Mouse (Mus musculus) heart, postnatal 25 days (tissue): ENCODE results near the gene Nin. TPM values are rescaled to one million over a fixed set of nuclear protein-coding genes. Genes with fewer than 3 reads are reported as not detected.
A peak's percentile ranks its signal among the peaks of the same experiment; 100 is the strongest.

Source experiments
- DNase-seq: peaks from one replicate; pipeline ENCODE4 v3.0.0; 2022; ENCODE audit warnings: low spot score
- intact Hi-C: fragments of 180-260 bp; cut with DNase I; formaldehyde crosslinking; loops from one replicate; pipeline ENCODE4 v1.15.1; 2025
- total RNA-seq, 2 experiments: library from RNA; stranded (reverse); gene quantifications; 2 replicates each; pipeline ENCODE4 v1.2.3; 2021

The Nin gene
- total RNA-seq, 2 experiments from 2014 or later, result 17.2 to 18.2 TPM

DNA sequence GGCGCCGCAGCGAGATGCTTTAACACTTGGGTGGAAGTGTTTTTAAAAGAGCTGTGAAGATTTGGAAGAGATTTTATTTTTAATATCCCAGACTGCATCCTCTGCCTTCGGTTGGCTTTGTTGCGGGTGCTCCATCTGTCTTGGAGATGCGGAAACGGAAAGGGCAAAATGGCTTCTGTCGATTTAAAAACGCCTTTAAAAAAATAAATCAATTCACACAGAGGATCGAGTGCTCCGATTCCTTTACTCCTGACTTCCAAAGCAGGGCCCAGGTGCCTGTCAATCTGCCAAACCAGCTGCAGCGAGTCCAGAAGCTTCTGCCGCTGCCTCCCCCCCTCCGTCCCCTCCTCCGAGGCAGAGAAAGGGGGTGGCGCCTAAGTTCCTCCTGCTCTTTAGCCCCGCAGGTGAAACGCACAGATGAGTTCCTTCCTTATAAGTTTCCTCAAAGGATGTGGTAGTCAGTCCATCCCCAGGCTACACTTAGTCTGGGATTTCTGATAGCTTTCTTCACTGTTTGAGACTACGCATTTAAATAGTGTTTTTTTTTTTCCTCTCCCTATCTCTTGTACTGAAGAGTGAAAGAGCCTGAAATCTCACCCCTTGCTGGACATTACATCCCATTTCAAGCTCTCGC is 17.6 kb upstream of the Nin start:
- no peak for DNase-seq
- intact Hi-C loops, result no loop called here

- no peak for DNase-seq
- intact Hi-C loops, result no loop called here
Observed at GRCm38 (mm10) chr12:70129105-70129504, 15.6 kb upstream of the Nin start.

- intact Hi-C loops, result no loop called here
- DNase-seq, result no peak
Observed at GRCm38 (mm10) chr12:70126626-70127025, 13.1 kb upstream of the Nin start.

GRCm38 (mm10) chr12:70119552-70119951 is 6.0 kb upstream of the Nin start:
- intact Hi-C loops, result no loop called here
- no peak for DNase-seq

DNA sequence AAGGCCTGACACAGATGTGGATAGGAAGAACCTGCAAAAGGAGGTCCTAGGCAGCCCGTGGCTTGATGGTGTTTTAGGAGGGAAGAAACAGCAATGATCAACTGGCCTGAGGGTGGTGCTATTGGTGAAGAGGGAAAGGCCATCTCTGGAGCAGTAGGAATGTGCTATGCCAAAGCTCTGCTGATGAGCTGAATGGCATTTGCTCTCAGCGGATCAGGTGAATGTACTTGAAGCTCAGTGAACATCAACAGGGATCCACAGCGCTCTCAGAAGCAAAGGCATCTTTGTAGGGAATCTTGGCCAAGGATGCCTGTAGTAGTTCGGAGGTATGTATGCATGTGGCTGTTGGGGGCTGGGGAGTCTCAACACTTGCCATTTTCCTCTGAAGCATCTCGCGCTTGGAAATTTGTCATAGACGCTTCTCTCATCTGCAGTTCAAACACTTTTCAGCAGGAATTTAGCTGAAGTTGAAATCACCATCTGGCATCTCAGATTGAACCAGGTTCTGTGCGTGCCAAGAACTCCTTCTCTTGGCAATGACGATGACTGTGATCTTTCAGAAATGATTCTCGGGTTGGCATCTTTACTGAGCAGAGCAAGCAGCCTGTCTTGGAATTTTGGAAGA is 5.3 kb upstream of the Nin start:
- intact Hi-C loops, result no loop called here

DNA sequence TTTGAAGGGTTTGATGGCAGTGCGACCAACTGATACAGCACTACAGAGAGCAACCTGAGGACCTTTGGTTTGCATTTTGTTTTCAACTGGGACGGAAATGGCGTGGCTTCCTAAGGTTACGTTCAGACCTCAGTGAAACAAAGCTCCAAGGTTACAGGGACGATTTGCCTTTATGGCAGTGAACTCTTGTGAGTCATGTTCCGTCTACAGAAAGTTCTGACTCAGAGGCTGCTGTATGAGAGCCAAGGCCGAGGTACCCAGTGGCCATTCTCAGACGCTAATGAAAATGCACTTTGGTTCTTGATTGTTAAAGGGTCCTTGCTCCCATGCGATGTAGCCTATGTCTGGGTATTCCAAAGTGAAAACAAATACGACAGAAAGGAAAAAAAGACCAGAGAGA is 3.6 kb upstream of the Nin start:
- intact Hi-C loops, result no loop called here
- no peak for DNase-seq

More for the DNA sequence above, 5.3 kb upstream of the Nin start:
- no peak for DNase-seq

- intact Hi-C loops, result loop anchor here (5.0 kb wide), 1 partner anchor 35 kb away; no protein-coding TSS in a partner anchor
- DNase-seq, result no peak
Observed at GRCm38 (mm10) chr12:70112090-70112383, 1.5 kb downstream of the Nin start.

DNA sequence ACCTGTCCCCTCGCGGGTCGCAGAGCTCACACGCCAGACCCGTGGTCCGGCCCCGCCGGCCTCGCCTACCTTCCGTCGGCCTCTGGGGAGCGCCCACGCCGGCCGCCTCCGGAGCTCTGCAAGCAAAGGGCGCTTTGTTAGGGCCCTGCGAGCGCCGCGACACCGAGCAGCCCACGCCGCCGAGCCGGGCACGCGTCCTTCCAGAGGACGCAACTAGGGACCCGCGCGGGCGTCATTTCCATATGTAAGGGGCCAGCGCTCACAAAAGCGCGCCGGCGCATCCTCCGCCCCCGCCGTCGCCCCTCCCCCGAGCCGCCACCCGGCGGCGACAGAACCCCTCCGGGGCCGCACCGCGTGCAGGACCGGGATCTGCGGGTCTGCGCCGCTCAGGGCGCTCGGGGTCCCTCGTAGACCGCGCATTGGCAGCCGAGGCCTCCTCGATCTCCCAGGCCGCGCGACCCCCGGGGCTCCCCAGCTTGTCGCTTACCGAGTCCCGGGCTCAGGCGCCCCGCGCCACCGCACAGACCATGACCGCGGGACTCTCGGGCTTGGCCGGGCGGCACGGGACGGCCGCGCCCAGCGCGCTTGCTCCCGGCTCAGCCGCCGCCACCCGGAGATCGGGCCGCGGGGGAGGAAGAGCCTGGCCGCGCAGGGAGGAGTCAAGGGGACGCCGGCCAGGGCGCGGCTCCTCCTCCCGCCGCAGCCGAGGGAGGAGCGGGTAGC is 2.0 kb downstream of the Nin start:
- intact Hi-C loops, result loop anchor here (5.0 kb wide), 1 partner anchor 36 kb away; no protein-coding TSS in a partner anchor
- peak; percentile 77 for DNase-seq

- no peak for DNase-seq
- intact Hi-C loops, result loop anchor here (5.0 kb wide), 1 partner anchor 36 kb away; no protein-coding TSS in a partner anchor
Observed at GRCm38 (mm10) chr12:70111117-70111366, 2.5 kb downstream of the Nin start.

DNA sequence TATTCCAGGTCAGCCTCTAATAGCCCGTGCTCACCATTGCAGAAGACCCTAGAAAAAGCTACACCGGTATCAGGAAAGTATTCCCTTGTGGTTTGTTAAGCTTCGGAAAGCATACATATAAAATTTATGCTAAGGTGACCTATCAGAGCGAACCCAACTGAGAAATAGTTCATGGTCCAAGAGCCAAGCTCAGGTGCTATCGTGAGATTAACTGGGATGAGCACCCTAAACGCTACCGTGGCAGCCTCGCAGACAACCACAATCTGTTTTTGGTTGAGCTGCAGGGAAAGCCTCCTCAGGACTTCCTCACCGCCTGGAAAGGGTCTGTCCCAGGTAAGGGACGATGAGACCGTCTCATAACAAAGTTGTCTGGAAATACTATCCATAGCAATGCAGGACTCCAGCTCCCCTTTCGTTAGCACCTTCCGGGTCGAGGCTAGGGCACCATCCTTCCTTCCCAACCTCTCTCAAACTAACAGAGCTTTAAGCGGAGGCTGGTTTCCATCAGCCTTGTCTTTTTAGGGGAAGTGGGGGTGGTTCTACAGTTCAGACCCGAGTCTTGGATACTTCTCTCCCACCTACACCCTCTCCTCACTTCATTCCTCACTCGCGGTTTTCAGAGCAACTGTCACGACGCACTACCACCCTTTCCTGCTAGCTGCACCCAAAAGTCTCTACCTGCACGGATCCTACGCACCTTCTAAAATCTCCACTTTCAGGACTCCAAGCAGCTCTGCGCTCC is 3.0 kb downstream of the Nin start:
- intact Hi-C loops, result loop anchor here (5.0 kb wide), 1 partner anchor 37 kb away; no protein-coding TSS in a partner anchor
- DNase-seq, result no peak

DNA sequence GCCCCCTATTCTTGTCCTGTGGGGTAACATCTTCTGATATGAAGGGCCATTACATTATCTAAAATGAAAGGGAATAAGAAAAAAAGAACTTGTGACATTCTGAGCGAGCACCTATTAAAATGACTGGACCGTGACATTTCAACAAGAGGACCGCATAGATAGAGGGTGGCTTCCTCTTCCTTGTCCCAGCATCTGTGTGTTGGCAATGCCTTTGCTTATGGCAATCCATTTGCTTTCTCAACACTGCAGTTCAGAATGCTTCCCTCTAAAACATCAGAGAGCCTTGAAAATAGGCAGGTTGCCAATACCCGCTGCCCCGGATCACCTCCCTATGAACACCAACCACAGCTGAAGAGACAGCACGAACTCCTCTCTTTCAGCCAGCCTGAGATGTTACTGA is 3.6 kb downstream of the Nin start:
- DNase-seq, result no peak
- intact Hi-C loops, result loop anchor here (5.0 kb wide), 1 partner anchor 37 kb away; no protein-coding TSS in a partner anchor

GRCm38 (mm10) chr12:70108104-70108503 is 5.4 kb downstream of the Nin start:
- no peak for DNase-seq
- intact Hi-C loops, result no loop called here

DNA sequence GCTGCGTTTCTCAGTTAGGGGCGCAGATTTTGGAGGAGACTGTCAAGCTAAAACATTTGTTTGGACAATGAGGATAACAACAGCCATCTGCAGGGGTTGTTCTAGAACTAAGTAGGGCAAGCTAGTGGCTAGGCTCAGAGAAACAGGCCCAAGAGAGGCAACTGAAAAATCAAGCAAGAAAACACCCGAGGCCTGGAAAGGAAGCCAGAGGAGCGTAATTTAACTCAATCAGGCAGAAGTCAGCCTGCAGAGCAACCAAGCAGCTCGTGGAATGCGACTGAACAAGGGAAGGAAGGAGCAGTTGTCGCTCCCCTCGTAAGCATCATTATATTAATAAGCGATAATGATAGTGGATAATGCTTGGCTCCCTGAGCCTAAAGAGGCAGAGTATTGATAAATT is 7.0 kb downstream of the Nin start:
- intact Hi-C loops, result no loop called here
- no peak for DNase-seq

DNA sequence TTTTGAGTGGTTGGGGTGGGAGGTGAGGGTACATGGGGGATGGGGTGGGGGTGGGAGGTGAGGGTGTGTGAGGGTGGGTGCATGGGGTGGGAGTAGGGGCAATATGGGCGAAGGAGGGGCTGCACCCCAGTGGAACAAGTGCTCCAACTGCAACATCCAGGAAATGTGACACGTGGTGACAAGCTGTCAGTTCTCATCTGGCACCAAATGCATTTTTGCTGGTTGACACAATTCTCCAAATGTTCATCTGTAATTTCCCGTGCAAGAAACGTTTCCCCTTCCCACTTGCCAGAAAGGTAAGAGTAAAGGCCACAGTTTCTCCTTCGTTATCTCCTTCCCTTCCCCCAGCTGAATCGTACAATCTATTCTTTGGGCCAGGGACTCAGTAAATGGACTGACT is 7.6 kb downstream of the Nin start:
- DNase-seq, result no peak
- intact Hi-C loops, result no loop called here

- DNase-seq, result no peak
- intact Hi-C loops, result no loop called here
Observed at GRCm38 (mm10) chr12:70104776-70105420, 8.6 kb downstream of the Nin start.

DNA sequence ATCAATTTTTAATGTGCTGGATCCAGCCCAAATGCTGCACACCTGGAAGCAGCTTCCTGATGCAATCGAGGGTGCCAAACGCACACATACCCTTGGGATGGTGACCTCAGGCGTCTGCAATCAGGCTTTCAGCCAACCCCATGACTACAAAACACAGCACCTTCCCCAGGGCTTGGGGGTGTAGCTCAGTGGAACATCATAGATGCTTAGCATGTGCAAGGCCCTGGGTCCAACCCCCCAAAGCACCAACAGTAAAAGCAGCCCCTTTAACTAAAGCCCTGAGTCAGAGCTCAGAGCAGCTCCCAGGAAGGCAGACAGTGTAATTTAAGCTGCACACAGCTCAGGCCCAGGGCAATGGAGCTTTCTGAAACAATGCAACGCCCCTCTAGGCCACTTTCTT is 9.3 kb downstream of the Nin start:
- DNase-seq, result no peak
- intact Hi-C loops, result no loop called here

- DNase-seq, result no peak
- intact Hi-C loops, result no loop called here
Observed at GRCm38 (mm10) chr12:70103257-70103656, 10.3 kb downstream of the Nin start.

- intact Hi-C loops, result no loop called here
- DNase-seq, result no peak
Observed at GRCm38 (mm10) chr12:70102426-70102825, 11.1 kb downstream of the Nin start.

DNA sequence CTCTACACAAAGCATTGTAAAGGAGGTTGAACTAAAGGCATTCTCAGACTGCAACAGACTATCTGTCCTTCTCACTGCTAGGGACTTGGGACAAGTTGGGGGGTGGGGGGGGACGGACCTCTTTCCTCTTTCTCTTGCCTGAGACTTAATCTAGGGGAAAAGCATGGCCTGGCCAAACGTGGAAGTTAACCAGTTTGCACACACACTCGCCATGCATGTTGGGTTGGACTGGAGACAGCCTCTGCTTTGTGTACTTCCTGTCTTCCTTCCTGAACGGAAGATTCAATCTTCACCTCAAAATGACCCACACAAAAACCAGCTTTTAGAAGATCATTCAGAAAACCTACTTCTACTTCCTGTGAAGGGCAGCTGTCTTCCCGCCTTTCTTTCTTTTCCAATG is 11.7 kb downstream of the Nin start:
- intact Hi-C loops, result no loop called here
- no peak for DNase-seq

DNA sequence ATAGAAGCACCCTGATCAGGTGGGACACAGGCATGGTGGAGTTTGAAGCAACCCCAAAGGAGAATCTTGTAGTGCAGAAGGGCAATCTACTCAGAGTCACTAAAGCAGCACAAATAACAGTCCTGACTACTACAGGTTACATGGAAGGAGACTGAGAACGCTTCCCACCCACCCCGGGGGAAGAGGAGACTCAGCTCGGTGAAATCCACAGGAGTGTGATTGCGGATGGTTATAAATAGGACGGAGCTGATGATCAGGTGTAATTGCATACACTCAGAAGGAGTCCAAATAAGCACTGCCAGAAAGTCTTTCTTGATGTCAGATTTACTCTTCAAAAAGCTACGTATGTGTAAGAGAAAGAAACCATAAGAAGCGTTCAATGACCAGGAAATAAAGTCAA is 15.6 kb downstream of the Nin start:
- no peak for DNase-seq
- intact Hi-C loops, result no loop called here
